Mouse (Mus musculus) embryonic stem cell, embryonic (primary cell): ENCODE measurements around the gene Sbf2.

Experiments used
- CTCF ChIA-PET, 4 experiments: fragments of 300-600 bp in 2 of 4; fragments of 350-600 bp in 2 of 4; sonication (Branson Sonifier 250); formaldehyde crosslinking; loops; one replicate each; lab custom pipeline; 2022; ENCODE audit warnings: inconsistent platforms in 2 of 4; lab: Charles Lee
- POLR2A ChIA-PET, 4 experiments: fragments of 300-600 bp in 2 of 4; fragments of 350-600 bp in 2 of 4; sonication (Branson Sonifier 250); formaldehyde crosslinking; loops; one replicate each; lab custom pipeline; 2022; ENCODE audit warnings: antibody characterized with exemption in 4 of 4, inconsistent platforms in 1 of 4; lab: Charles Lee

The Sbf2 gene

GRCm38 (mm10) chr7:110267014-110267413 is 347.7 kb downstream of the Sbf2 start:
- POLR2A ChIA-PET = interaction anchor here in 1 of 4 experiments (0.7 to 1.3 kb wide), 2 partner anchors 88 to 102 kb away, joined by 3 to 5 read pairs; no protein-coding TSS in a partner anchor

DNA sequence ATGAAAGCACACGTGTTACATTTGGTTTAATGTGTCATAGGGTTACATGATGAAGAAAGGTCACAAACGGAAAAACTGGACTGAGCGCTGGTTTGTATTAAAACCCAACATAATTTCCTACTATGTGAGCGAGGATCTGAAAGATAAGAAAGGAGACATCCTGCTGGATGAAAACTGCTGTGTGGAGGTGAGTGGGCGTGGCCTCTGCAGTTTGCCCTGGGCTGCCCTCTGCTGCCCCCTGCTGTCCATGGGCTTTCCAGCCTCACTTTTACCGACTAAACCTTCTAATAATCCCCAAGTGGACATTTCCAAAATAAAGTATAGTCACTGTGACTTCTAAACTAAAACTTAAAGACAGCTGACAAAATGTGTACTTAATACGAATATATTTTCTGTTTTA is 348.9 kb downstream of the Sbf2 start:
- POLR2A ChIA-PET = interaction anchor here in 2 of 4 experiments (0.6 to 1.9 kb wide), 6 partner anchors 15 to 920 kb away, joined by 5 to 6 read pairs (median 5); no protein-coding TSS in a partner anchor

More at GRCm38 (mm10) chr7:110267014-110267413, 347.7 kb downstream of the Sbf2 start:
- CTCF ChIA-PET = interaction anchor here in 1 of 4 experiments (2.2 kb wide), 1 partner anchor 102 kb away, joined by 11 read pairs; no protein-coding TSS in a partner anchor

GRCm38 (mm10) chr7:110263474-110263873 is 351.2 kb downstream of the Sbf2 start:
- POLR2A ChIA-PET = interaction anchor here (0.6 to 1.1 kb wide), 5 partner anchors 41 to 660 kb away, joined by 3 to 8 read pairs (median 4); no protein-coding TSS in a partner anchor
- CTCF ChIA-PET = interaction anchor here in 2 of 4 experiments (0.7 to 1.3 kb wide), 3 partner anchors 9 to 321 kb away, joined by 3 to 7 read pairs (median 4); no protein-coding TSS in a partner anchor

More for the DNA sequence above, 348.9 kb downstream of the Sbf2 start:
- CTCF ChIA-PET = interaction anchor here in 3 of 4 experiments (0.6 to 2.2 kb wide), 9 partner anchors 23 to 526 kb away, joined by 3 to 11 read pairs (median 4); partner anchors contain the start of gene Sbf2 (in 1 of the 3)

DNA sequence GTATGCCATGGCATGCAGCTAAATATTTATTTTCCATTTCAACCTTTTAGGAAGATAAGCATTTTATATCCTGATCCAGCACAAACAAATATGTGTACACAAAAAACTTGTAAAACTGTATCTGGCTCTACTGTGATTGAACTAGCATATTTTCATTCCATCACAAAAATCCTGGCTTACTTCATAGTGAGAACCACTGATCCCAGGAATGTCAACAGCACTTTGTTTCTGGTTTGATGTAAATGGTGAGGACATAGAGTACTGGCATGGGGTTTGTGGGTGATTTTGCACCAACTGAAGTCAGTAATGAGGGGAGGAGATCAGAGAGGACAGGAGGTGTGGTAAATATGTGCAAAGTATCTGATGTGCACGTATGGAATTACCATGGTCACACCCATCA is 352.1 kb downstream of the Sbf2 start:
- ChIA-PET CTCF (no interaction called here), POLR2A (interaction anchor here in 1 of 4 experiments (0.7 kb wide), 1 partner anchor 81 kb away, joined by 3 read pairs; no protein-coding TSS in a partner anchor)

GRCm38 (mm10) chr7:110261807-110262206 is 352.9 kb downstream of the Sbf2 start:
- ChIA-PET POLR2A (interaction anchor here in 1 of 4 experiments (0.7 to 1.0 kb wide), 2 partner anchors 81 to 94 kb away, joined by 3 to 4 read pairs; no protein-coding TSS in a partner anchor), CTCF (no interaction called here)

- ChIA-PET POLR2A (interaction anchor here in 1 of 4 experiments (1.2 kb wide), 1 partner anchor 21 kb away, joined by 4 read pairs; no protein-coding TSS in a partner anchor), CTCF (interaction anchor here in 1 of 4 experiments (0.7 kb wide), 2 partner anchors 49 to 61 kb away, joined by 3 to 4 read pairs; no protein-coding TSS in a partner anchor)
Observed at GRCm38 (mm10) chr7:110259966-110260711, 354.6 kb downstream of the Sbf2 start.

GRCm38 (mm10) chr7:110258196-110258950 is 356.3 kb downstream of the Sbf2 start:
- POLR2A ChIA-PET = no interaction called here
- CTCF ChIA-PET = interaction anchor here in 1 of 4 experiments (0.9 kb wide), 1 partner anchor 51 kb away, joined by 3 read pairs; no protein-coding TSS in a partner anchor
